Mouse (Mus musculus) ES-CJ7 (cell line): ENCODE data around the gene Aqp9.
A peak's percentile ranks its signal among the peaks of the same experiment; 100 is the strongest.

ENCODE experiments used
- DNase-seq: peaks from one replicate; pipeline ENCODE4 v3.0.0; 2011; ENCODE audit warnings: low read depth, low spot score

Gene Aqp9

DNA sequence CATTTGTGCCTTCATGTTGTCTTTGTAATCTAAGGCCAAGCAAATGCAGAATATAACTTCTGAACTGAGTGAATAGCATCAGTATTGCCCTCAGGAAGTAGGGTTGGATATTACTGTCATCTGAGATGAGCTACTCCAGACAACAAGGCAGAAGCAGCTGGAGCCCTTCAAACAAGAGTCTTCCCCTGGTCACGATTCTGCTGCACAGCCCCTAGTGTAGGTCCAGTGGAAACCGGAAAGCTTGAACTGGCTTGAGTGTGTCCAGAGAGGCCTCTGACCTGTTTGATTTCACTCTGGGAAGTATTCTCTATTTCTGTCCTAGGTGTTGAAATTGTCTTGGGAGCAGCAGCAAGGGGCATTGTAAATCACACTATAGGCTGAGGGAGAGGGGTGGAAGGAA is 29.5 kb downstream of the Aqp9 start:
- no peak for DNase-seq

DNA sequence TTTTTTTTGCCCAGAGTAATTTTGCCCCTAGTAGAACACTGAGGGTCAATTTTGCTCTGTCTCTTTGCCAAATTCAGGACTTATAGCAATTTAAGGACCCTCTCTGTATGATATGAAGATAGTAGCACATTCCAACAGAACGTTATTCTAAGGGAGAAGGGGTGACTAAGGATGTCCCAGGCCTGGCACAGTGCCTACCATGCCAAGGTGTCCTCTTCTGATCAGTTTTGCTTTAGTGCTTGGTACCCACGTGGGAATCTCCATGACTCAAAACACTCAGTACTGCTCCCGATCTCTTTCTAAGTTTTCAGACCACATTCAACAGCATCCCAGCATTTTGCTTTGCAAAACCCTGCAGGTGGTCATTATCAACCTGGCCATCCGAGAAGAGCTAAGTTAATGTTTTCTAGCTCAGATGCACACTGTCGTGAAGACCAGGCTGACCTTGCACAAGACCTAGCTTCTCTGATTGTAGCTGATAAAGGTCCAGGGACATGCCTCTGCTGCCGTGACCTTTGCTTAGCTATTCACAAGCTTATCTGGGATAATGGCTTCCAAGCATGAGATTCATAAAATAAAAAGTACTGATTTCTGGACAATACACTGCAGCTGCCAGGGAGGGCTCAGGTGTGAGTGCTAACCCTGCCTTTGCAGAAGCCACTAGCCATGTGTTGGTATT is 31.1 kb downstream of the Aqp9 start:
- DNase-seq, result no peak

DNA sequence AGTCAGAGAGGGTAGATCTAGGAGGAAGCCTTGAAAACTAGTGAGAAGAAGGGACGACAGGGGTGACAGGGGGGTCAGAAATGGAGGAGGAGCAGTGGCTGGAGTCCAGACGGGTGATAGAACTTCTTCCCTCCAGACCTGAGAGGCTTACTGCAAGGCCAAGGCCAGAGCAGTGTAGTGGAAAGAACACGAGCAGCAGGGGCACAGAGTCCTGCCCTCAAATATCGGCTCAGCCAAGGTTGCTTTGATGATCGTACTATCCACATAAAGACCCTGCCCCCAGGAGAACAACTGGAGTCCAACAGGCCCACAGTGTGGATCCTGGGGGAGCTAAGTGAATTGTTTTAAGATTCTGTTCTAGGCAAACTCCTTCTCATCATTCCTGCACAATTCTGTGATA is 33.4 kb downstream of the Aqp9 start:
- no peak for DNase-seq

DNA sequence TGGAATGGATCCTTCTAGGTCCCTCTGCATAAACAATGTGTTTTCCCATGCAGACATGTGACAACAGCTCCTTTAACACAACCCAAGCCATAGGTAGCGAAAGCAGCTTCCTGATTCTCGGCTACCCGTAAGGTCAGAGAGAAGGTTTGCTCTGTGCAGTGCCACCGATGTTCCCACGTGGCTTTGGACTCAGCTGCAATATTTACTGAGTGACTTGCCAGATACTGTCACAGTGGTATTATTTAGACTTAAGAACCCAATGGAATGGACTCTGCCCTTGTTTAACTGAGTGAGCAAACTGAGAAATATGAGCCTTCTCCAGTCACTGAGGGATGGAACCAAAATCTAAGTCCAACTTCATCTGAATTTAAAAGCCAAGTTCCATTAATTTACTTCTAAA is 35.3 kb downstream of the Aqp9 start:
- no peak for DNase-seq

DNA sequence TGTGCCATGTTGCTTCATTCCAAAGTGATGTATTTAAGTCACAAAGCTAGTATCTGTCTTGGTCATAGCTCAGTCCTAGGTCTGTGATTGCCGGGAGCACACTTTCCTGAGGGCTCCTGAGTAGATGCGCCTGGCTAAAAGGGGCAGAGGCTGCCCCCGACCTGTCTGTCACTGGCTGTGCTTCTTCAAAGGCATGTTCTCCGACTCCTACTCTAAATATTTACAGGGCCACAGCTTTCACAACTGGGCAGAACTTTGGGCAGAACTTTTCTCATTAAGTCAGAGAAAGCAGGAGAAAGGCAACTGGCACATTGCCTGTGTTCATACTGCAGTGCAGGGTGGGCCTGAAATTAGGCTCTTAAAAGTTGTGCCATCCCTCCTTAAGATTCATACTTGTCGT is 36.7 kb downstream of the Aqp9 start:
- no peak for DNase-seq

DNA sequence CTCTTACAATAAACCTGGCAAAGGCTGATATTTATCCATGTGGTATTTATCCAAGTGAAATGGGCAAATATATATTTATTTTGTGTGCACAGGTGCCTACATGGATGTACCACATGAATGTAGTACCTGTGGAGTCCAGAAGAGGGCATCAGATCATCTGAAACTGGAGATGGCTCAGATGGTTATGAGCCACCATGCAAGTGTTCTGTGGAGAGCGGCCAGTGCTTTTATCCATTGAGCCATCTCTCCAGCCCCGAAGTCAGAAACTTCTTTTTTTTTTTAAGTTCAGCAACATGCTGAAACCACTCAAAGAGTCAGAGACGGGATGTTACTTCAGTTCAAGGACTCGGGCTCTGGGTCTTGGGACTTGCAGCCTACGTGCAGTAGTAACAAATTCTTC is 39.6 kb downstream of the Aqp9 start:
- DNase-seq, result peak; percentile 77

DNA sequence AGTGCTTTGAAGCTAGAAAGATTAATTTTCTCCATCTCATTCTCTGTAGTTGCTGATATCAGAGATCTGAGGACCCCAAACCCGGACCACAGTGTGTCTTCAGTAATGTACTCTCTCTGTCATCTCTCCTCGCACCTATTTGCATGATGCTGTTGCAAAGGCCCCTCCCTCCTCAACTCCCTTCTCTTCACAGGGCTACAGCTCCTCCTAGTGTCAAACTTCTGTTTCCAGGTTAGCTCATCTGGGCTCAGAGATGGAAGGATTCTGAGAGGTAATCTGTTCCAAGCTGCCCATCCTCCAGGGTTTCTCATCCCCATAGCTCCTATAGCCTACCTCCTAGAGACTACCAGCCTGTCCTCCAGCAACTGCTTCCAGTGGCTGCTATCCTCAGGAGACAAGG is 42.3 kb downstream of the Aqp9 start:
- DNase-seq, result peak; percentile 50

DNA sequence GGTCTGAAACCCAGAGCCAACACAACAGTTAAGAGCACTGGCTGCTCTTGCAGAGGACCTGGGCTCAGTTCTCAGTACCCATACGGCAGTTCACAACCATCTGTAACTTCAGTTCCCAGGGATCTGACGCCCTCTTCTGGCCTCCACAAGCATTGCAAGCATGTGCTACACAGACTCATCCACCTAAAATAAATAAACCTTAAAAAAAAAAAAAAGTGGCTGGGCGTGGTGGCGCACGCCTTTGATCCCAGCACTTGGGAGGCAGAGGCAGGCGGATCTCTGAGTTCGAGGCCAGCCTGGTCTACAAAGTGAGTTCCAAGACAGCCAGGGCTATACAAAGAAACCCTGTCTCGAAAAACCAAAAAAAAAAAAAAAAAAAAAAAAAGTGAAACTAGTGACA is 45.4 kb downstream of the Aqp9 start:
- DNase-seq, result peak; percentile 9

DNA sequence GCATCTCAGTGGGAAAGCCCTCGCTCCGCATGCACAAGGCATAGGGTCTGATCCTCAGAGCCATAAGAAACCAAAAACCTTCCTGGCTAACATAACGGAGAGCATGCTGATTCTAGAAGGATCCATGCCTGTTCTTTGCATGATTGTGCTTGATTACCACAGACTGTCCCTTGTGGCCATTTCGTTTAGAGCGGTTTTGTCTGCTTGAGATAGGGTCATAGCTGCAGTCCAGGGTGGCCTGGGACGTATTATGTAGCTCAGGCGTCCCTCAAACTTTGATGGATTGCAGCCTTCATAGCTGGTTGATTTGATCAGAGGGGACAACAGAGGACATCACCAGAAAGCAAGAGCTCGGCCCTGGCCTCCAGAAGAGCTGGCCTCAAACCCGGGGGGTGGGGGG is 47.6 kb downstream of the Aqp9 start:
- DNase-seq, result no peak

DNA sequence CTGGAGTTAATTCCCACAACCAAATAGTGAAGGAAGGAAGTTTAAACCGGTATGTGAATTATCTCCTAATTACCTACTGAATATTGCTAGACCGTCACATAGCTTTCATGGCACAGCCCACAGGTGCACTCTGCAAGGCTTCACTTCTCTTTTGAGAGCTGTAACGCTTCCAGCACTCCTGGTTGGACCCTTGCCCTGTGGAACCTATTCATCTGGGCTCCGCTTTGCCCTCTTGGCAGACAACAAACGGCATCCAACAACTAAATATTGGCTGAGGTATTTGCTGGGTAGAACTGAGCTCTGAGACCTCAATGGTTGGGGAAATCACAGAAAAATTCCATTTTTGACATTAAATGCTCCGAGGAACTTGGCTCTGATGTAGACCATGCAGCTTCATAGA is 55.3 kb downstream of the Aqp9 start:
- DNase-seq, result no peak

DNA sequence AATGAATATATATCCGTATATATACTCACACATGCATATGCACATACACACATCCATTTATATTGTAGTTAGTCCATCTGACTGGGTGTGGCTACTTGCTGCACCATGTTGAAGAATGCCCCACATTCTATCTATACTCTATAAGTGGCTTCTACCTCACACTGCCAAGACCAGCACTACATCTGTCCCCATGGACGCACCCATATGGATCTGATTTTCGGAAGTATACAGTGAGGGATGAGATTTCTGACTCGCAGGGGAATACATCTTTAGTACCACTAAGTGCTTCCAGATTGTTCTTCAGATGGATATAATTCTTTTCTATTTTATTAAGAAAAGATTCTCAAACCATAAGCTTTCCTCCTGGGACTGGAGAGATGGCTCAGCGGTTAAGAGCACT is 65.0 kb downstream of the Aqp9 start:
- DNase-seq, result no peak

DNA sequence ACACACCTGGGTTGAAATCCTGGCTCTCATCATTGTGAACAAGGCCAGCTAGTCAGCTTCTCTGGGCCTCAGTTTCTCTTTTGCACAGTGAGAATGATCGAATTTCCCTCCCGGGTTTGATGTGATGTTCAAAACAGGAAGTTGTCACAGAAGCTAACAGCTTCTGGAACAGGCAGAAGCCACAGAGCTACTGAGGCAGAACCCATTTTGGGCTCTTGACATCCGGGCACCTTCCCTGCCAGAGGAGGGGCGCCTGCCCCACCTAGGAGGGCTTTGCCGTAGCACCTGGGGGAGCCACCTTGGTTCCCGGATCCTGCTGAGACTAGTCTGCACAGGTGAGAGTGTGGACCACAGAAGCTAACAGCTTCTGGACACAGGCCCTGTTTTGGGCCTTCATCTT is 74.4 kb downstream of the Aqp9 start:
- DNase-seq, result no peak

DNA sequence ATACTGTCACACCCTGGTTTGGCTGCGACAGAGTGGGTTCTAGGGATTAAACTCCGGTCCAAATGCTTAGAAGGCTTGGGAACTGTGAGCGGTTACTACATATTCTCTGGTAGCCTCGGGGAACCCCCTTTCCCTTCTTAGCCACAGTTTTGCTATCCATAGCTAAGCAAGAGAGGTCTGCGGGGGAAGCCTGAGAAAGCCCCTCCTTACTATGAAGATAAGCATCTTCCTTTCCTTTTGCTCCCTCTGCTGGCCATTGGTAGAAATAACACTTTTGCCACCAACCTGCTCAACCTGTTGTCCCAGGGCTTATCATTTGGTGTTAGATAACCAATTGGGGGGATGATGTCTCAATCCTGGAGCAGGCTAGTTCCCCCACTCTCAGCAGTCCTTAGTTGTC is 76.4 kb downstream of the Aqp9 start:
- DNase-seq, result peak; percentile 63

DNA sequence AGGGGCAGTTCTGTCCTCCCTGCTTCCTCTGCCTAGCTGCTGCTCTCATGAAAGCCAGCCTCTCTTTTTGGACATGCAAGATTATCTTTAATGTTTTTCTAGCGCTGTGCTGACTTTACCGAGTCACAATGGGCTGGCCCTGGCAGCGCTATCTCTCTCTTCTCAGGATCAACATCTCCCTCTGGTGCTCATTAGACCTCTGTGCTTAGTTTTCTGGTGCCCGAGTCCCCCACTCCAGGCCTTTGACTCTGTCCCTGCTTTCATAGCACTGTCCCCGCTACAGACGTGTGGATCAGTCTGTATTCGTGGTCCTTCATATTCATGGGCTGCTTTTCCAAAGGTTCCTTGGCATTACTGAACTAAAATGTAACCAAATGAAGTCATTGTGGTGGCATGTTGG is 89.3 kb downstream of the Aqp9 start:
- DNase-seq, result no peak

DNA sequence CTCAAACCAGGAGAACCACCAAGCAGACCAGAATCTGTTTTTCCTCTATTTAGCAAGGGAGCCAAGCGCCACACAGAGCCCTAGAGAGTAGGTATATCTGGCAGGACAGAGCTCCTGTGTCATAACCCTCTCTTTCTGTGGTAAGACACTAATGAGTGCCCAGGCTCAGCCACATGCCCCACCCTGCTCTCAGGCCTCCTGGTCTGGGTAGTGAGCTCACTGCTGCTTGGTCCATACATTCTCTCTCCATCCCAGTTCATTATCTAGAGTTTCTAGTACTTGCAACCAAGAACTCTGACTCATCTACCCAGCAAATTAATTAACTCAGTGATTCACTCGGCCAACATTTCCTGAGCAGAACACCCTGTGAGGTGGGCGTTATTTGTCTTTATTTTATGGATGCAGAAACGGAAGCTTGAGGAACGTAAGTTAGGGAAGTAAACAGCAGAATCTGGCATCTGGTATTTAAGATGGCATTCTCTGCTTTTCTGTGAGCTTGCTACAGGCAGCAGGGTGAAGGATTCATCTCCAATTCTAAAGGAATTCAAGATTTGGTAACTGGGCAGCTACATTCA is 91.1 kb downstream of the Aqp9 start:
- no peak for DNase-seq

DNA sequence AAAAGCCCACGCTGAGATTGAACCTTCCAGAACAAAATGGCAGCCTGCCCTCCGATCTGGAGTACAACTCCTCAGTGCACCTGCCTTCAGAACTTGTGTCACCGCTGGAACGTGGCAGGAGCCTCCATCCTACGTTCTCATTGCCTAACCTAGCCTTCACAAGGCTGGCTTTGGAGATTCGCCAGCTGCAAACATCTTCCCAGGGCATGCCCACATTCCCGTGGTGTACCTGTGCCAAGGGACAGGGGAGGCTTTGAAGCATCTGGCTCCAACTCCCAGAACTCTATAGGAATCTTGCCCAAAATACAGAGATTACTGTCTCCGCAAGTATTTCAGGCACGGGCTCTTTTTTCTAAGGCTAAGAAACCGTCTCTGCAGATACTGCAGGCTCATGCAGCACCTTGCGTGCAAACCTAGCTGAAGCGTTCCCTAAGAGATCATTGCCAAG is 92.3 kb downstream of the Aqp9 start:
- no peak for DNase-seq

DNA sequence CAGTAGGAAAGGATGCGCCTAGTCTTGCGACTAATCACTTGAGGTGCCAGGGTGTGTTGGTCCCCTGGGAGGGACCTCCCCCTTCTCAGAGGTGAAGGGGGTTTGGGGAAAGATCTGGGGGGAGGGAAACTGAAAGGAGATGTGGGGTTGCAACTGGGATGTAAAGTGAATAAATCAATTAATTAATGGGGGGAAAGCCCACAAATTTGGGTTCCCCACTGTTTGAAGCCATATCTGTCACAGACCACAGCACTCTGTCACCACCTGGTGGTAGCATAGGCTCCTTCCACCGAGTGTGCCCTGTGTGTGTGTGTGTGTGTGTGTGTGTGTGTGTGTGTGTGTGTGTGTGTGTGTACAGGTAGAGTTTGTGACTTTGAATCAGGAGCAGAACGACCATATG is 94.7 kb downstream of the Aqp9 start:
- no peak for DNase-seq

DNA sequence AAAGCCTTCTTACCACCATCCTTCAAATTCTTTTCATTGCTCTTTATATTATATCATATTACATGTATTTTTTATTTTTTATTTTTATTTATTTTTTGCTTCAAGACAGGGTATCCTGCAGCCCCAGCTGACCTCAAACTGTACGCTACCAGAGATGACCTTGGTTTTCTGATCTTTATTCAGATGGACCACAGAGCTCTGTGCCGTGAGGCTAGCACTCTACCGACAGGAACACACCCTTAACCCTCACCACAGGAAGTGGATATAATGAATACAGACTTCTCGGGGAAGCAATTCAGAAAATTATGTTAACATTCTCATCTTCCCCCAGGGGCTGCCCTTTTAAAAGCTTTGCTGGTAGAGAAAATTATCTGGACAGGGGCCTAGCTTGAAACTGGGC is 95.4 kb downstream of the Aqp9 start:
- no peak for DNase-seq

DNA sequence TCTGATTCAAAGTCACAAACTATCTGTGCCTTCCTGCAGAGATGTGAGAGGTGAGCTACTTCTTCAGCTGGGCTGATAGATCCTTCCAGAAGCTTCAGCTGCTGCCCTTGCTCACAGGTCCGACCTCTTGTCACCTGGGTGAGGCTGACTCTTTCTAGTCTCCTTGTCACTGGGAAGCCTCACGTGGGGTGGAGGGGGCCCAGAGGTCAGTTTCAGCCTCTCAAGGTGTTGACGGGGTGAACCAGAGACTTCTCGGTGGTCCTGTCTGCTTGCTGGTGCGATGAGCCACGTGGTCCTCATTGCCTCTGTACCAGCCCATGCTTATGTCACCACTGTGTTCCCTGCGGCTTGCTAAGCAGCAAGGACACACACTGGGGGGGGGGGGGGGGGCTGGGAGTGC is 96.0 kb downstream of the Aqp9 start:
- DNase-seq, result no peak

DNA sequence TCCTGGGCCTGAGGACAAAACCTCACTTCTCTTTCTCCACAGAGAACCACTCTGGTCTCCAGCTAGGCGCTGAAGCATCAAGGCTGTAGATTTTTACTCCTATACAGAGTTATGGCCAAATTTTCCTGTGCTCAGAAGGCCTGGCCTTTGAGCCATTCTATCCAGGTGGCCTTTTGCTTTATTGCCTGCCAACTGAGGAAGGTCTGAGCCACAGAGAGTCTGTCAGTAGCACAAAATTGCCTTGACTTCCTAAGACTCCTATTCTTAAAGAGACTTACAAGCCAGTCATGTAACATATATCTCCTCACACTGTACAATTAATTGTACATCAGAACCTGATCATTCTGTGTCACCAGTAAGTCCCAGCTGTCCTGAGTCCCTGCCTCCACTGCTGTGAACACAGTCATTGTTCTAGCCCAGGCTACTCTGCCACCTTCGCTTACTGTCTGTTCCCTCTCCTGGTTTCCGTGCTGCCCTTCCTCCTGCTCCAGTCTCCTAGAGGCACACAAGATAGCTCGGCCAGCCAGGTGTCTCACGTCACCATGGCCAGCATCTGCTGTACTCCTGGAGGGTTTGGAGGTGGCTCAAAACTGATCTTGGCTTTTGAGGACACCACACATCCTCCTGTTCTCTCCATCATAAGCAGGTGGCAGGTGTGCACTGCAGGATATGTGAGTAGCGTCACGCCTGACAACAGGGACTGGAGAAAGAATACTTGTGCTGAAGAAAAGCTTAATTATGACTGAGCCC is 96.7 kb downstream of the Aqp9 start:
- DNase-seq, result no peak

DNA sequence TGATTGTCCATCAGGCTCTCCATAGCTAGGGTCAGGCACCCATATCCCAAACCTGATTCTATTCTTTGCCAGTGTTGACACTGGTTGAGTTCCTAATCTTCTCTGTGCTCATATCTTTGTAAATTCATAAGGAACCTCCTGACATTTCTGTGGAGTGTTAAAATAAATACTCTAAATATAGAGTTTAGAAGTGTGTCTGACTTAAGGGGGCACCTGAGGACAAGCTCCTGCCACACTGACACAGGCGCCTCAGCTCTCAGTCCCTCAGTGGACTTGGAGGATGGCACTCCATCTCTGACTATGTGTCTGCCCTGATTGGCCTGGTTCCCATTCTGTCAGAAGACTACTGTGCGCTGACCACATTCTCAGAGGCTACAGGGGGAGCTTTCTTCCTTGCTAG is 97.9 kb downstream of the Aqp9 start:
- DNase-seq, result no peak

DNA sequence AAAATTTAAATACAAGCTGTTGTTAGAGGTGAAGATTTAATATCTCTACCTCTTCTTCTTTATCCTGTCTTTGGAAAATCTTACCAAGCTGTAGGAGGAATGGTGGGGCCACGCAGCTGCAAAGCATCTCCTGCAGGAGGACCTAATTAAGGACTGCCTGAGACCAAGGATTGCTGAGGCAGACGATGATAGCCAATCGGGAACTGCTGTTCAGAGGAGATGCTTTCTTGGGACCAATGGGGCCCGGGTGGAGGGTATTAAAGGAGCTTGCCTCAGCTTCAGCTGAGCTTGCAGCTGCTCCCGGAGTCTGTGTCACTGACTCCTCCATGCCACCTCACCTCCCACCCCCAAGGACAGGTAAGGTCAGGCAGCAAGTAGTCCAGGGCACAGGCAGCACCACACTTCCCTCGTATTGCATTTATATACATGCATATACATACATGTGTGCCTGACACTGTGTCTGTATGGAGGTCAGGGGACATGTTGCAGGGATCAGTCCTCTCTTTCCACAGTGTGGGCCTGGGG is 99.6 kb downstream of the Aqp9 start:
- DNase-seq, result no peak

DNA sequence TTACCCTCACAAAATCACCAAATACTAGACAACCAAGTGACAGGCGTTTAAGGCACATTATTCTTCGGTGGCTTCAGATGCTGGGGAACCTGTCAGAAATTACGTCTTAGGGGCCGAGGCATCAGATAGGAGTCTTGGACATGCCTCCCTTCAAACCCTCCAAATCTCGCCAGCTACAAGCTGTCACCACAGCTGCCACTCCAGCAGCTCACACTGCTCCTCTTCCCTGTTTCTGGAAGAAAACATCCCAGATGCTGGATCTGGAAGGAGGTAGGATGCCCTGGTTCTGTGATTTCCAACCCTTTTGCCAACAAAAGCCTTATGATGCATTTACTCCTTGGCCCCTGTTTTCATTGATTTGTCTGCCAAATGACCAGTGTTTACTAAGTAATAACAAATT is 101.3 kb downstream of the Aqp9 start:
- no peak for DNase-seq
